Mouse (Mus musculus) lung, embryonic 16.5 days (tissue): ENCODE measurements around the gene Slc4a3. TPM values are rescaled to one million over a fixed set of nuclear protein-coding genes. Genes with fewer than 3 reads are reported as not detected.

ENCODE experiments used
- ATAC-seq: fragments of 200-750 bp; cut with Nextera tagmentation; 2 replicates; pipeline ENCODE4 v1.8.0; 2017; ENCODE audit warnings: low read depth, mild to moderate bottlenecking, moderate library complexity
- H3K27ac ChIP-seq: fragments of 300-500 bp; sonication (generic); 2 replicates; pipeline ENCODE4 v1.5.1; 2014; ENCODE audit warnings: mild to moderate bottlenecking, control low read depth, low read length
- H3K27me3 ChIP-seq: fragments of 300-500 bp; sonication (generic); 2 replicates; pipeline ENCODE4 v1.6.1; 2014; ENCODE audit warnings: low read depth, low read length, mixed read lengths; ENCODE audit not compliant: control insufficient read depth, insufficient read depth
- H3K36me3 ChIP-seq: fragments of 300-500 bp; sonication (generic); 2 replicates; pipeline ENCODE4 v1.6.1; 2014; ENCODE audit warnings: low read length; ENCODE audit not compliant: control insufficient read depth, insufficient read depth
- H3K4me1 ChIP-seq: fragments of 300-500 bp; sonication (generic); replicated peaks from 2 replicates; pipeline ENCODE4 v1.6.1; 2014; ENCODE audit warnings: low read length, mixed read lengths; ENCODE audit not compliant: control insufficient read depth, insufficient read depth
- H3K4me2 ChIP-seq: fragments of 300-500 bp; sonication (generic); 2 replicates; pipeline ENCODE4 v1.6.1; 2014; ENCODE audit warnings: low read depth, low read length, control low read depth
- H3K4me3 ChIP-seq: fragments of 300-500 bp; sonication (generic); 2 replicates; pipeline ENCODE4 v1.5.1; 2014; ENCODE audit warnings: mild to moderate bottlenecking, low read length, control low read depth
- H3K9ac ChIP-seq: fragments of 300-500 bp; sonication (generic); 2 replicates; pipeline ENCODE4 v1.6.1; 2014; ENCODE audit warnings: low read length, control low read depth
- H3K9me3 ChIP-seq: fragments of 300-500 bp; sonication (generic); 2 replicates; pipeline ENCODE4 v1.6.1; 2016; ENCODE audit warnings: low read length; ENCODE audit not compliant: control insufficient read depth
- WGBS: fragments of 180-500 bp; shearing (Covaris S2); extraction: QIAGEN DNeasy Blood & Tissue Kit; methylation state at CpG from one replicate; pipeline ENCODE4 v1.1.7; 2014; 5-methylcytosine and 5-hydroxymethylcytosine counted together
- polyA plus RNA-seq: library from polyadenylated mRNA; unstranded; fragments of >200 nt; fragmentation: Nextera tagmentation; extraction: Ambion mirVana; gene quantifications from 2 replicates; pipeline ENCODE4 v1.2.1, GENCODE M21; 2015

Gene Slc4a3
- polyA plus RNA-seq, 1 experiment from 2014 or later = 12.3 TPM

GRCm38 (mm10) chr1:75538597-75539190, 7.4 kb upstream of the Slc4a3 start:
- no peak overlapping the region for H3K9ac ChIP-seq
- no peak overlapping the region for H3K4me2 ChIP-seq
- no peak overlapping the region for H3K4me3 ChIP-seq
- no peaks in the 10 kb centered on the region for H3K9me3 ChIP-seq
- ATAC-seq = no peak
- H3K4me1 ChIP-seq = no peaks in the 10 kb centered on the region
- H3K36me3 ChIP-seq = peaks cover 19% of the 10 kb centered on the region
- no peaks in the 10 kb centered on the region for H3K27me3 ChIP-seq
- 74% methylated on average over 9 of the region's 9 CpGs for WGBS
- H3K27ac ChIP-seq = no peak overlapping the region

- Histone ChIP-seq H3K4me2 (no peak overlapping the region), H3K27me3 (no peaks in the 10 kb centered on the region; the same call in 1 of the 2 replicates), H3K36me3 (peaks cover under 1% of the 10 kb centered on the region; the same call in 1 of the 2 replicates), H3K4me1 (peaks cover 4% of the 10 kb centered on the region; the same call in 1 of the 2 replicates), H3K9me3 (no peaks in the 10 kb centered on the region), H3K27ac (no peak overlapping the region), H3K4me3 (no peak overlapping the region), H3K9ac (no peak overlapping the region)
- no peak for ATAC-seq
- 90% methylated on average over 7 of the region's 7 CpGs for WGBS
Observed at GRCm38 (mm10) chr1:75541496-75541895, 4.6 kb upstream of the Slc4a3 start.

- no peaks in the 10 kb centered on the region; the same call in 1 of the 2 replicates for H3K27me3 ChIP-seq
- 84% methylated on average over 6 of the region's 6 CpGs for WGBS
- no peak for ATAC-seq
Observed at GRCm38 (mm10) chr1:75544351-75544750, 1.7 kb upstream of the Slc4a3 start.

GRCm38 (mm10) chr1:75547351-75547750, 1.3 kb downstream of the Slc4a3 start:
- Histone ChIP-seq H3K4me1 (peaks cover 8% of the 10 kb centered on the region; the same call in 1 of the 2 replicates), H3K4me3 (no peak overlapping the region)

More at GRCm38 (mm10) chr1:75544351-75544750, 1.7 kb upstream of the Slc4a3 start:
- Histone ChIP-seq H3K27ac (no peak overlapping the region), H3K36me3 (no peaks in the 10 kb centered on the region), H3K9me3 (no peaks in the 10 kb centered on the region), H3K4me3 (no peak overlapping the region), H3K4me2 (no peak overlapping the region), H3K9ac (no peak overlapping the region), H3K4me1 (peaks cover 8% of the 10 kb centered on the region; the same call in 1 of the 2 replicates)

GRCm38 (mm10) chr1:75548083-75548482, 2.0 kb downstream of the Slc4a3 start:
- 84% methylated on average over 3 of the region's 3 CpGs for WGBS
- no peak overlapping the region for H3K9ac ChIP-seq
- H3K27me3 ChIP-seq = no peaks in the 10 kb centered on the region; the same call in 1 of the 2 replicates
- H3K27ac ChIP-seq = no peak overlapping the region
- H3K9me3 ChIP-seq = no peaks in the 10 kb centered on the region
- H3K4me1 ChIP-seq = peaks cover 8% of the 10 kb centered on the region; the same call in 1 of the 2 replicates
- H3K4me2 ChIP-seq = no peak overlapping the region
- H3K4me3 ChIP-seq = no peak overlapping the region
- no peak for ATAC-seq
- H3K36me3 ChIP-seq = peaks cover 2% of the 10 kb centered on the region; the same call in 1 of the 2 replicates

More at GRCm38 (mm10) chr1:75547351-75547750, 1.3 kb downstream of the Slc4a3 start:
- no peak for ATAC-seq
- Histone ChIP-seq H3K36me3 (peaks cover 2% of the 10 kb centered on the region; the same call in 1 of the 2 replicates), H3K4me2 (no peak overlapping the region), H3K27ac (no peak overlapping the region), H3K9ac (no peak overlapping the region), H3K9me3 (no peaks in the 10 kb centered on the region), H3K27me3 (no peaks in the 10 kb centered on the region; the same call in 1 of the 2 replicates)
- WGBS = 92% methylated on average over 13 of the region's 13 CpGs

- H3K4me1 ChIP-seq = peaks cover 8% of the 10 kb centered on the region; the same call in 1 of the 2 replicates
- H3K4me3 ChIP-seq = no peak overlapping the region
- no peak overlapping the region for H3K9ac ChIP-seq
- no peak for ATAC-seq
- no peaks in the 10 kb centered on the region for H3K9me3 ChIP-seq
- no peak overlapping the region for H3K27ac ChIP-seq
- no peaks in the 10 kb centered on the region; the same call in 1 of the 2 replicates for H3K27me3 ChIP-seq
- peaks cover 2% of the 10 kb centered on the region; the same call in 1 of the 2 replicates for H3K36me3 ChIP-seq
- no peak overlapping the region for H3K4me2 ChIP-seq
- WGBS = 85% methylated on average over 17 of the region's 17 CpGs
Observed at GRCm38 (mm10) chr1:75548871-75549270, 2.8 kb downstream of the Slc4a3 start.

GRCm38 (mm10) chr1:75549289-75550279, 3.5 kb downstream of the Slc4a3 start:
- Histone ChIP-seq H3K27me3 (no peaks in the 10 kb centered on the region; the same call in 1 of the 2 replicates), H3K4me2 (no peak overlapping the region), H3K4me1 (peaks cover 8% of the 10 kb centered on the region; the same call in 1 of the 2 replicates), H3K9me3 (no peaks in the 10 kb centered on the region), H3K36me3 (peaks cover 2% of the 10 kb centered on the region; the same call in 1 of the 2 replicates), H3K27ac (no peak overlapping the region), H3K4me3 (no peak overlapping the region), H3K9ac (no peak overlapping the region)
- ATAC-seq = no peak
- 65% methylated on average over 17 of the region's 17 CpGs for WGBS

DNA sequence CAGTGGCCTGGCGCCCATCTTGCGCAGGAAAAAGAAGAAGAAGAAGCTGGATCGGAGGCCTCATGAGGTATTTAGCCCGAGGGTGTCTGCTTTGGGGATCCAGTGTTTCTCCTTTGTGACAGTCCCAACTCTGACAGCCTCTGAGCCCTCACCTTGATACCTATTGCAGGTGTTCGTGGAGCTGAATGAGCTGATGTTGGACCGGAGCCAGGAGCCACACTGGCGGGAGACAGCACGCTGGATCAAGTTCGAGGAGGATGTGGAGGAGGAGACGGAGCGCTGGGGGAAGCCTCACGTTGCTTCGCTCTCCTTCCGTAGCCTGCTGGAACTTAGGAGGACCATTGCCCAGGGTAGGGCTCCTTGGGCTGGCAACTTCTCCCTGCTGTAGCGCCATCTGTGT, 4.5 kb downstream of the Slc4a3 start:
- no peak for ATAC-seq
- peaks cover 2% of the 10 kb centered on the region; the same call in 1 of the 2 replicates for H3K36me3 ChIP-seq
- H3K4me3 ChIP-seq = no peak overlapping the region
- peaks cover 8% of the 10 kb centered on the region; the same call in 1 of the 2 replicates for H3K4me1 ChIP-seq
- H3K27me3 ChIP-seq = no peaks in the 10 kb centered on the region; the same call in 1 of the 2 replicates
- H3K9ac ChIP-seq = no peak overlapping the region
- no peak overlapping the region for H3K27ac ChIP-seq
- WGBS = 72% methylated on average over 13 of the region's 15 CpGs
- H3K9me3 ChIP-seq = no peaks in the 10 kb centered on the region
- no peak overlapping the region for H3K4me2 ChIP-seq

- no peak overlapping the region for H3K27ac ChIP-seq
- no peaks in the 10 kb centered on the region for H3K27me3 ChIP-seq
- no peak overlapping the region for H3K9ac ChIP-seq
- no peaks in the 10 kb centered on the region for H3K9me3 ChIP-seq
- peaks cover 11% of the 10 kb centered on the region for H3K4me1 ChIP-seq
- H3K4me3 ChIP-seq = no peak overlapping the region
- H3K4me2 ChIP-seq = no peak overlapping the region
- no peak for ATAC-seq
- 80% methylated on average over 7 of the region's 7 CpGs for WGBS
- H3K36me3 ChIP-seq = peaks cover 2% of the 10 kb centered on the region; the same call in 1 of the 2 replicates
Observed at GRCm38 (mm10) chr1:75555680-75556079, 9.6 kb downstream of the Slc4a3 start.
